Mouse (Mus musculus): ENCODE measurements at regions not wholly inside any gene's neighbourhood (a gene's known extent, or its start where the extent isn't known, plus 50 kb on each side); places are given as distances from the start of the nearest gene placed in this dataset.
A peak's percentile ranks its signal among the peaks of the same experiment; 100 is the strongest.

DNA sequence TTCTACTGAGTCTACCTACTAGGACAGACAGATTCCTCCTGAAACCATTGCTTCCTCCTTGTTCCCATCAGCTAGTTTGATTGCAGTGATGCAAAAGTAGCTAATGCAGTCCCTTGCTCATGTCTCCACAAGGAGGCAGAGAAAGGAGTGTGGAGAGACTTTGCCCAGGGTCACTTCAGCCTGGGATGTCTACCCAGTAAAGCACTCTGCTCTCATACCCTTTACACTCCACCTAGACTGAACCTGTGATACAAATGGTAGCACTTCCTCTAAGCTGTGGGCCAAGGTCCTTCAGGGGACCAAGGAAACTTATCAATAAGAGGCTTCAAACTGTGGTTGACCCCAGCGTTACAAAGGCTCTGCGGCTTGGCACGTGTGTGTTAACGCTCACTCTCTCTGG is 140.1 kb downstream of the Ddx11 start:
- H3K4me2 ChIP-seq (replicated peaks; ENCODE audit: low read depth) = no peak overlapping the region
- TF ChIP-seq CTCF (IDR thresholded peaks at IDR 0.05; ENCODE audit: low read depth) (peak; percentile 22; the same call in 1 of the 2 replicates), EP300 (optimal IDR thresholded peaks at IDR 0.05) (no peak)
- H3K36me3 ChIP-seq (ENCODE audit: control insufficient read depth, insufficient read depth, low read length) = no peaks in the 10 kb centered on the region
- ATAC-seq (ENCODE audit: low FRiP score, low TSS enrichment) (no peak), DNase-seq (ENCODE audit: low spot score) (no peak)
- H3K4me1 ChIP-seq (replicated peaks; ENCODE audit: control insufficient read depth, insufficient read depth) = no peaks in the 10 kb centered on the region
- H3K9ac ChIP-seq (ENCODE audit: low read length) = no peak overlapping the region
- H3K27me3 ChIP-seq (ENCODE audit: control insufficient read depth, insufficient read depth, low read length) = no peaks in the 10 kb centered on the region
- 89% methylated on average over 4 of the region's 4 CpGs for WGBS
- H3K27ac ChIP-seq (replicated peaks) = peak overlapping the region; percentile 73
- H3K9me3 ChIP-seq (ENCODE audit: control insufficient read depth, low read length) = no peaks in the 10 kb centered on the region
- H3K4me3 ChIP-seq (ENCODE audit: low read depth, low read length) = no peak overlapping the region

DNA sequence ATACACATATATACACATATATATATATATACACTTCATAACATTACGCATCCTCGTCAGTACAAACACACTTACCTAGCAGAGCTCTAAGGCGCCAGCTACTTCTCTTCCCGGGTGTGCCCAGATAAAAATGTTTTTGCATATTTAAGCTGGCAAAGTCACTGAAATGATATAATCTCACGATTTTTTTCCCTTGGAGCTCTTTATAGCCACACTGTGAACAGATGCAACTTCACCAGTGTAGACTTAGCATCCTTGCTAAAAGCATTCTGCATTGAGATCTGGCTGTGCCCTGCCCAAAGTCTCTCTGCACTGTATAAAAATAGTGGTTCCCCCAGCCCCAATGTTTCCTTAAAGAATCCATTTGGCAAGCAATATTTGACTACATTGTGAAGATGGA is 143.5 kb downstream of the Ddx11 start:
- Histone ChIP-seq H3K9ac (ENCODE audit: low read length) (no peak overlapping the region), H3K27ac (replicated peaks) (no peak overlapping the region), H3K4me2 (replicated peaks; ENCODE audit: low read depth) (no peak overlapping the region), H3K4me3 (ENCODE audit: low read depth, low read length) (no peak overlapping the region), H3K4me1 (replicated peaks; ENCODE audit: control insufficient read depth, insufficient read depth) (no peaks in the 10 kb centered on the region), H3K36me3 (ENCODE audit: control insufficient read depth, insufficient read depth, low read length) (no peaks in the 10 kb centered on the region), H3K27me3 (ENCODE audit: control insufficient read depth, insufficient read depth, low read length) (no peaks in the 10 kb centered on the region), H3K9me3 (ENCODE audit: control insufficient read depth, low read length) (no peaks in the 10 kb centered on the region)
- 77% methylated on average over 5 of the region's 5 CpGs for WGBS
- DNase-seq (ENCODE audit: low spot score) = no peak
- TF ChIP-seq EP300 (optimal IDR thresholded peaks at IDR 0.05) (no peak), CTCF (IDR thresholded peaks at IDR 0.05; ENCODE audit: low read depth) (no peak)
- ATAC-seq (ENCODE audit: low FRiP score, low TSS enrichment) = no peak

DNA sequence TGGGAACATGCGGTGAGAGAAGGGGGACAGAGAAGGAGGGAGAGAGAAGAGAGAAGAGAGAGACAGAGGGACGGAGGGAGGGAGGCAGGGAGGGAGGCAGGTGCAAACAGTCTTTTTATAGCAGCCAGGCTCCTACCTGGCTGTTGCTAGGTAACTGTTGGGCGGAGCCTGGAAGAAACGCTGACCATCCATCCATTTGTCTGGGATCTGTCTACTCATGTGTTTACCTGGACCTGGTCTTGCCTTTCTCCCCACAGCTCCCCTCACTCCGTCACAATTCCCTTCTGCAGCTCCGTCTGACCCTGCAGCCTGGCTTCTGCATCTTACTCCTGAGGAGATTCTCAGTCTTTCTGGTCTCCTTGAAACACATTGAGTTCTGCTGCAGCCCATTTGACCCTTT is 144.5 kb downstream of the Ddx11 start:
- peak; percentile 25 for DNase-seq (ENCODE audit: low spot score)
- H3K9ac ChIP-seq (ENCODE audit: low read length) = no peak overlapping the region
- H3K4me1 ChIP-seq (replicated peaks; ENCODE audit: control insufficient read depth, insufficient read depth) = no peaks in the 10 kb centered on the region
- WGBS = 47% methylated on average over 6 of the region's 6 CpGs
- no peak for TF ChIP-seq EP300 (optimal IDR thresholded peaks at IDR 0.05)
- TF ChIP-seq CTCF (IDR thresholded peaks at IDR 0.05; ENCODE audit: low read depth) = no peak
- H3K4me2 ChIP-seq (replicated peaks; ENCODE audit: low read depth) = no peak overlapping the region
- 0 out of 2 replicates have a peak, but pooled peaks have one; percentile 25 for ATAC-seq (ENCODE audit: low FRiP score, low TSS enrichment)
- H3K4me3 ChIP-seq (ENCODE audit: low read depth, low read length) = no peak overlapping the region
- no peaks in the 10 kb centered on the region for H3K36me3 ChIP-seq (ENCODE audit: control insufficient read depth, insufficient read depth, low read length)
- no peak overlapping the region for H3K27ac ChIP-seq (replicated peaks)
- H3K27me3 ChIP-seq (ENCODE audit: control insufficient read depth, insufficient read depth, low read length) = no peaks in the 10 kb centered on the region
- no peaks in the 10 kb centered on the region for H3K9me3 ChIP-seq (ENCODE audit: control insufficient read depth, low read length)

DNA sequence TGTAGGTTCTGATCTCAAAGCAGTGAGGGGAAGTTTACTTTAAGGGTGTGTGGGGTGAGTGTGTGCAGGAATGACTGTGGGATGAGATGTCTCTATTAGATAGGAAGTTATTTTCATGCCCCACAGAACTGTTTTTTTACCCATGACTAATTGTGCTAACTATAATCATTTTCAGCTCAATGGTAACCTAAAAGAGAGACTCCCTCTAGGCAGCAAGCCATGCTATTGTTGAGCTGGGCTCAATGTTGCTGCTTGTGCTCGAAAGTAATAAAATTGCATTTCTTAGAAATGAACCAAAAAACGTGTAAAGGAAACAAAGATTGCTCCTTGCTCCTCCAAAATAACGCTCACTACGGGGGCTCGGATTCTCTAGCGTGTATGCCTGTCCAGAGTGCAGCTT is 146.2 kb downstream of the Ddx11 start:
- DNase-seq (ENCODE audit: low spot score) (no peak), ATAC-seq (ENCODE audit: low FRiP score, low TSS enrichment) (no peak)
- no peaks in the 10 kb centered on the region for H3K4me1 ChIP-seq (replicated peaks; ENCODE audit: control insufficient read depth, insufficient read depth)
- no peak overlapping the region for H3K27ac ChIP-seq (replicated peaks)
- 54% methylated on average over 6 of the region's 6 CpGs for WGBS
- H3K9ac ChIP-seq (ENCODE audit: low read length) = no peak overlapping the region
- no peaks in the 10 kb centered on the region for H3K36me3 ChIP-seq (ENCODE audit: control insufficient read depth, insufficient read depth, low read length)
- no peak overlapping the region for H3K4me3 ChIP-seq (ENCODE audit: low read depth, low read length)
- TF ChIP-seq CTCF (IDR thresholded peaks at IDR 0.05; ENCODE audit: low read depth) (no peak), EP300 (optimal IDR thresholded peaks at IDR 0.05) (no peak)
- no peaks in the 10 kb centered on the region for H3K27me3 ChIP-seq (ENCODE audit: control insufficient read depth, insufficient read depth, low read length)
- no peaks in the 10 kb centered on the region for H3K9me3 ChIP-seq (ENCODE audit: control insufficient read depth, low read length)
- H3K4me2 ChIP-seq (replicated peaks; ENCODE audit: low read depth) = no peak overlapping the region

DNA sequence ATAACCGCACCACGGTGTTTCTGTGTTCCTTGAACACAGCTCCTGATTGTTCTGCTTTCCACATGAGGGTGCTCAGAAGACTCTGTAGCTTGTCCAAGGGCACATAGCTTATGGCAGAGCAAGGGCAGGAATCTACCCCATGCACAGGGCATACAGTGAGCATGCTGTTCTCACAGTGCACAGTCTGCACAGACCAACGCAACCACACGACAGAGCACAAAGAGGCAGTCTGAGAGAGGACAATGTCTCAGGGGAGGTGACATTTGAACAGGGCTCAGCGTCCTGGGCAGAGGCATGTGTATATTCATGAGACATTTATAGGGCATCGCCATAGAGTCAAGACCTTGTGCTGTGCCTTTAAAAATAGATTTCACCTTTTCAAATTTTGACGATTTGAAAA is 148.6 kb downstream of the Ddx11 start:
- Histone ChIP-seq H3K4me3 (ENCODE audit: low read depth, low read length) (no peak overlapping the region), H3K36me3 (ENCODE audit: control insufficient read depth, insufficient read depth, low read length) (no peaks in the 10 kb centered on the region), H3K9me3 (ENCODE audit: control insufficient read depth, low read length) (no peaks in the 10 kb centered on the region), H3K27ac (replicated peaks) (no peak overlapping the region), H3K4me2 (replicated peaks; ENCODE audit: low read depth) (no peak overlapping the region), H3K4me1 (replicated peaks; ENCODE audit: control insufficient read depth, insufficient read depth) (no peaks in the 10 kb centered on the region), H3K9ac (ENCODE audit: low read length) (no peak overlapping the region), H3K27me3 (ENCODE audit: control insufficient read depth, insufficient read depth, low read length) (no peaks in the 10 kb centered on the region)
- no peak for ATAC-seq (ENCODE audit: low FRiP score, low TSS enrichment)
- no peak for TF ChIP-seq CTCF (IDR thresholded peaks at IDR 0.05; ENCODE audit: low read depth)
- TF ChIP-seq EP300 (optimal IDR thresholded peaks at IDR 0.05) = no peak
- WGBS = 83% methylated on average over 7 of the region's 7 CpGs
- DNase-seq (ENCODE audit: low spot score) = no peak

DNA sequence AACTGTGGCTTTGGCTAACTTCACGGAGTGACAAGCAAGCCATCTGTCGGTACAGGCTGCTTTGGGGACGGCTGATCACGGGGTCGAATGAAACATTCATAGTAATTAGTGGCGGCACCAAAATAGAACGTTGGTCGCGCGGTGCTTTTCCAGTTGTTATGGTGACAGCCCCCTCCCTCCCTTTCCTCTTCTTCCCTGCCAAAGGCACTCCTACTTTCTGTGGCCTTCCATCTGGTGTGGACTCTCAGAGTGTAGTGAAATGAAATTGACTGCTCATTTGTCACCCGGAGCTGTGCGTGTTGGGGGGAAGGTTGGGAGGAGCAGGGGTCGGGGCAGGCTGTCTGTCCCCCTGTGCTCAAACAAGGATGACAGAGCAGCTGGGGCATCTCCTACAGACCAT is 153.5 kb downstream of the Ddx11 start:
- ATAC-seq (ENCODE audit: low FRiP score, low TSS enrichment) (no peak), DNase-seq (ENCODE audit: low spot score) (no peak)
- H3K4me1 ChIP-seq (replicated peaks; ENCODE audit: control insufficient read depth, insufficient read depth) = no peaks in the 10 kb centered on the region
- no peaks in the 10 kb centered on the region for H3K27me3 ChIP-seq (ENCODE audit: control insufficient read depth, insufficient read depth, low read length)
- H3K4me2 ChIP-seq (replicated peaks; ENCODE audit: low read depth) = no peak overlapping the region; the same call in 1 of the 2 replicates
- no peak overlapping the region for H3K4me3 ChIP-seq (ENCODE audit: low read depth, low read length)
- no peak for TF ChIP-seq EP300 (optimal IDR thresholded peaks at IDR 0.05)
- TF ChIP-seq CTCF (IDR thresholded peaks at IDR 0.05; ENCODE audit: low read depth) = no peak
- H3K27ac ChIP-seq (replicated peaks) = no peak overlapping the region
- 0 out of 2 replicates have a peak overlapping the region, but pooled peaks have one; percentile 2 for H3K9ac ChIP-seq (ENCODE audit: low read length)
- 49% methylated on average over 13 of the region's 13 CpGs for WGBS
- no peaks in the 10 kb centered on the region for H3K9me3 ChIP-seq (ENCODE audit: control insufficient read depth, low read length)
- H3K36me3 ChIP-seq (ENCODE audit: control insufficient read depth, insufficient read depth, low read length) = no peaks in the 10 kb centered on the region
